Mouse (Mus musculus): ENCODE measurements around the gene Rnf130.

Gene Rnf130

DNA sequence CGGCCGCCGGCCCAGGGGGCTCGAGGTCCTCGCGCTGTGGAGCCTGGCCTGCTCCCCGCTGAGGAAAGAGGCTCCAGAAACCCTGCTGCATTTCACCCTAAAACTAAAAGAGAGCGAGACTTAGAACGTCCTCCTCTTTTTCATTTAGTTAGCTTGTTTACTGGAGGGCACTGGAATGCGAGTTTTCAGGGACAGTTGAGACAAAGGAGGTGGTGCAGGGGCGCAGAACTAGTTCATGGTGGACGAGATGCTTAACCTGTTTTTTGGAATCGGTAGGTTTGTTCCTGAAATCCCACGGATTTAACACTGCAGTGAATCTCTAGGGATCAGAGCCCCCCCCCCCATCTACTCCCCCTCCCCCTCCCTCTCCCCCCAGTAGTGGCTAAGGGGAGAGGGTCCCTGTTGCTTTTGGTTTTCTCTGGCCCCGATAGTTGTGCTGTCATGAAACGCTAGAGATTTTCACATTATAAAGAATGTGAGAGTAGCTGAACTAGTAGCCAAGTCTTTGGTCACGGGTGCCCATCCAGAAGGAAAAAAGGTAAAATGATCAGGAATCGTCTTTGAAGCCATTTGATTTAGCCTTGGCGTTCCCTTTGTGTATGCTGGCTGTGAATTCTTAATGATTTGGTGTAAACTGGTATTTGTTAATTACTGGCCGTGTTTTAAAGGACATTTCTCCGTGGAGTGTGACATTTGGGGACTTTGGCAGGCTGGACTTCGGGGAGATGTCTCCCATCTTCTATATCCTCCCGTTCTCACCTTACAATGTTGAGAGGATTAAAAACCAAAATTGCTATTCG, 775 bp downstream of the Rnf130 start:
- DNase-seq = no peak

DNA sequence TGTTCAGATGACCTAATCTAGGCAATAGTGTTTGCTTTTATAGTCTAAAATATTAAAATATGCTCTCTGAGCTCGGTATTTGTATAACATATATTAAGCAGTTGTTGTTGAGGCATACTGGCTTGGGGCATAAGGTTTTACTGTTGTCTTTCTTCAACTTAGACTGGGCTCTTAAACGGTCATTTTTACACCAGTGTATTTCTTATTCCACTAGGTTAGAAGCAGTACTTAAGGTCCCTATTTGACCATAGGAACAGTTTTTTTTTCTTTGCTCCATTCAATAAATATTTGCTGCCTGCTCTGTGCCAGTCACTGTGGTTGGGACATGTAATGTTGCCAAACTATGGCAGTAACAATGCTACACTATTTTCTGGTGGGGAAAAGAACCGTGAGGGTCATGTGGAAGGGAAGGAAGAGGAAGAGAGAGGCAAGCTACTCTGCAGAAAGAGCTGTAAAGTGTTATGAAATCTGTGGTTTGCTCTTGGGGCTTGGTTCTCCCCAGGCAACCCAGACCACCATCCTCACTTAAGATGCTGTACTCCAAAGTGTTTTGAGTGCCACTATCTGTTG, 1.5 kb downstream of the Rnf130 start:
- no peak for DNase-seq

DNA sequence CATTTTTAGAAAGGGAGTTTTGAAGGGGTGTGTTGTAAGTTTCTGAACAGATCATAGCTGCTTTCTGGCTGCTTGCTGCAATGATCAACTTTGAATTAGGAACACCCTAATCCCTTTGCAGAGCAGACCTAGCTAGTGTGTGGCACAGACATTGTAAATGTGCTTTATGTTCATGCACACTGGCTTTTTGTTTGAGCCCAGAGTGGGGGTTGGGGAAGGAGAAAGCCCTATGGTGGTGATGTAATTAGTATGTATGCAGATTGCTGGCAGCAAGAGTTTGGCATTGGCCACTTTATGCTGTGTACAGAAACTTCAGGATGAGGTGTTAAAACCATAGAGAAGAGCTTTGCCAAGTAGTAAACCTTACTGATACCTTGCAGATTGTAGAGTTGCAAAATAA, 3.3 kb downstream of the Rnf130 start:
- no peak for DNase-seq

DNA sequence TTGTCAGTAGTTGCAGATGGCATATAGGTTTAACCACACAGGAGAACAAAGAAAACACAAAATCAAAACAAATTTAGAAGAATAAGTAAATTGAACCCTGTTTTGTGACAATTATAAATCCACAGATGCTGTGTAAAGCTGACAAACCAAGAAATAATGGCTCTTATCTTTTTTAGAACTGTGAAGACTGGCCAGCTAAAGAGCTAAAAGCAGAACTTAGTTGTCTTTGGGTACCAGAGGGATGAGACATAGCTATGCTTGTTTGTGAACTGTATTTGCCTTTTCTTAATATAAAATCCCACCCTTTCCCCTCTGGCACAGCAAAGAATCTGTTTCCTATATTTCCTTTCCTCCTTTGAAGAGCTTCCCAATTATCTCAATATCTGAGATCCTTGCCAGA, 9.0 kb downstream of the Rnf130 start:
- no peak for DNase-seq

DNA sequence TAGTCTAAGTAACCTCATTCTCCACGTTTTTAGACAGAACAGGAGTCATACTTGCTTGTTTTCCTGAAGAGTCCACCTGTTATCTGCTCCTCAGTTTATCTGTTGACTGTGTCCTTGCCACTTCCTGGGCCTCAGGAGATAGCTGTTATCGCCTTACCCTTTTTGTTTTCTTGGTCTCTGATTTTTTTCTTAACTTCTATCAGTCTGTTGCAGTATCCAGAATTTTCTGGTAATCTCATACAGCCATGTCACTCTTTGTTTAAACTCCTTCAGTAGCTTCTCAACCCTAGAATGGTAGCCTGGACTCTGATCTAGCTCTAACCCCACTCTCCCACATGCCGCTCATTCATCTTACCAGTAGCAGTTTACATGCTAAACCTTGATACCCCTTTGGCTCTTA, 10.6 kb downstream of the Rnf130 start:
- no peak for DNase-seq

DNA sequence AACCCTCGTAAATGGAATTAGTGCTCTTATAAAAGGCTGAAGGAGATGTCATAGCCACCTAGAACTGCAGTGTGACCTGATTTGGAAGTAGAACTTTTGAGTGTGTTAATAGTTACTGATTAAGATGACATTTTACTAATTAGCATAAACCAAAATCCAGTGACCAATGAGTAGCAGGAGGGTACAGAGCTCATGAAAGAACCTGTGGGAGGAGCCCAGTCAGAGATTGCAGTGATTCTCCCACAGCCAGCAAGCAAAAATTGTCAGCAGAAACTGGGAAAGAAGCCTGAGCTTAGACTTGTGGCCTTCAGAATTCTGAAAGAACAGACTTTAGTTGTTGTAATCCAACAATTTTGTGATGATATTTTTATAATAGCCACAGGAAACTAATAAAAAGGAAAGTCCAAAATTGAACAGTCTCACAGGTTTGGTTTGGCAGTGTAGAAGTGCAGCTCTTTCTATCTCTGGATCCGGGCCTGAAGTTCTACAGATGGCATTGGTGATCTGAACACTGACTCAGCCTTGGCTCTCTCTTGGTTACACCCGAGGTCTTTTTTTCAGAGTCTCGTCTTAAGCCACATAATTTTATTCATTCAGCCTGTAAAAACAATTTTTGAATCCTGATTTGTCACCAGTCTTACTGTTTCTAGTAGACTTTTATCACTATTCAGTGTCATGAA, 11.8 kb downstream of the Rnf130 start:
- no peak for DNase-seq

DNA sequence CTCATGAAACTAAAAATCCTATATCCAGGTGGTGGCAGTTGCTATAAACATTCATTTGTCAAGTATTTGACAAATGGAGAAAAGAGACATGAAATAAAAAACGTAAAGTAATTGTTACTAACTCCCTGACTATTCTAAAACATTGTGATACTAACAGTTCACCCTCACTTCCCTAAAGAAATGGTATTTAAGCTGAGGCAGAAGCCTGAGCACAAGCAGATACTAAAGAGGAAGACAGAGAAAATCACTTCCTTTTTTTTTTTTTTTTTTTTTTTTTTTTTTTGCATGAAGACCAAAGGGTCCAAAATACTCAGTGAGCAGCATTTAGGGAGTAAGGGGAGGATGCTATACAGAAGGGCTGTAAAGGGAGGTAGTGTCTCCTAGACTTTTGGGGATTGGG, 13.6 kb downstream of the Rnf130 start:
- DNase-seq = no peak

DNA sequence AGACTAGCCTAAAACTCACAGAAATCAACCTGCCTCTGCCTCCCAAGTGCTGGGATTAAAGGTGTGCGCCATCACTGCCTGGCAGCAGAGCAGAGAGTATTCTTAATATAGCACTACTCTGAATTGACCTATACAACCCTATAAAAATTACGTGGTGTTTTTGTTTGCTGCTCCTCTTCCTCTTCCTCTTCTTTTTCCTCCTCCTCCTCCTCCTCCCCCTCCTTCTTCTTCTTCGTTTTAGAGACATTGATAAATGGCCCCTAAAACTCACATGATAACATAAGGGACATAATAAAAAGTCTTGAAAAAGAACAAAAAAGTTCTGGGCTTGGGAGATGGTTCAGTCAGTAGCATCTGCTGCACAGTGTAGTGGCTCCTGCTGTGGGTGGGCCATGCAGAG, 16.0 kb downstream of the Rnf130 start:
- DNase-seq = no peak

DNA sequence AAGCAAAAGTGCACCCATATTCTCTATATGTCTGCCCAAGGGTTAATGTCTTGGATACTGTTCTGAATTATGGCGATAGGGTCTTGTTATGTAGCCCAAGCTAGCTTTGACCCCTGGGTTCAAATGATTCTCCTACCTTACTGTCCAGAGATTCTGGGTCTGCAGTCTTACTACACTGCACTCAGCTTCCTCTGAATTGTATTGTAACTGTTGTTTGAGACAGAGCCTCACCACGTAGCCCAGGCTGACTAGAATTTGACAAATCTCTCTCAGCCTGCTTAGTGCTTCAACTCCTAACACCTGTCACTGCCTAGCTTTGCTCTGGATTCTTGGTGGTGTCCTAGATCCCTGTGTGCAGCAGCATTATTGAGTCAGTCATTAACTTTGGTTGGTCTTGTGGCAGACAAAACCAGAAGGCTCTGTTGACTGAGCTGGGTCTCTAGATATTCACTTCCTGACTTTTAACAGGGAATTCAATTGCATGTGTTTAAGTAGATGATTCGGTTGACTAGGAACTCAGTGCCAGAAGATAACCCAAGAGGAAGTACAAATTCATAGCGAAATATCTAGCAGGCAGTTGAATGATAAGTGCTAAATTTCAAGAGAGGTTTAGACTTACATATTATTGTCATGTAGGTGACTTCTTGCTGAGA, 17.3 kb downstream of the Rnf130 start:
- DNase-seq = no peak

DNA sequence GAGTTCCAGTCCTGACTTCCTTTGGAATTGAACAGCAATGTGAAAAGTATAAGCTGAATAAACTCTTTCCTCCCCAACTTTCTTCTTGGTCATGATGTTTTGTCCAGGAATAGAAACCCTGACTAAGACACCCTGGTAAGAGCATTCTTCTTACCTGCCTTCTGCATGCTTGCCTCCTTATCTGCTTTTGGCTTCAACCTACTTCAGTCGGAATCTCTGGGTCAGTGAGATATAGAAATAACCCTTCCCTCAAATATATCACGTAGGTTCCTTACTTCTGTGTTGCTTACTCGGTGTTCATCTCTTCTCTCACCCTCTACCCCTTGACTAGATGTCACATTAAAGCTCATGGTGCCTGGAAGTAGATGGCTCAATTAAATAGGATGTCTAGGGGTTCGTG, 19.3 kb downstream of the Rnf130 start:
- DNase-seq = no peak

DNA sequence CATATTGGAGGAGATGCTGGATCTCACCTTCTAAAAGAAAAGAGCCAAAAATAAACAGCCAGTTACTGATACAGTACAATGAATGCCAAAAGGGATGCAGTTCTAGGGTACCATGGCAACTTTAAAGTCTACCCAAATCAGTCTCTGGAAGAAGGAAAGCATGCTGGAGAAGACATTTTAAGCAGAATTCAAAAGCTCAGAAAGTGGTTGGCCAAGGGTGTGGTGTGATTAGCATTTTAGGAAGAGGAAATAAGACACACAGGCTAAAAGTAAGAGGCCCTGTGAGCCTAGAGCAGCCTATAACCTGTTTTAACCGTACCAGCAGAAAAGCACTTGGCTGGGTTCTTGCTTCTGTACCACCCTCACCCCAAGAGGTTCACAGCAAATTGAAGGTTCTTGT, 22.5 kb downstream of the Rnf130 start:
- DNase-seq = no peak

DNA sequence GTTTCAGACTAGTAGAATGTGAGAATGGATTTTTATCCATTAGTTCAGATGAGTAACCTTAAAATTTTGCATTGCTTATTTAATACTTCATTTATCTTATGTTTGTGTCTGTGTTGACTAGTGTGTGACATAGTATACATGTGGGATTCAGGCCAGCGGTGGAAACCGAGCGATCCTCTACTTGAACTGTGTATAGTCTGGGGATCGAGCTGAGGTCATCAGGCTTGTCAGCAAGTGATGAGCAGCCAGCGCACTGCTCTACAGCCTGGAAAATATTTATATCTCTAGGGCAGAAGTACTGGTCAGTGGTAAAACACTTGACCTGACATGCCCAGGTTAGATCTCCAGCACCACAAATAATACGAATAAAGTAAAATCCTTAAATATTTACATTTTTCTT, 23.0 kb downstream of the Rnf130 start:
- DNase-seq = no peak

DNA sequence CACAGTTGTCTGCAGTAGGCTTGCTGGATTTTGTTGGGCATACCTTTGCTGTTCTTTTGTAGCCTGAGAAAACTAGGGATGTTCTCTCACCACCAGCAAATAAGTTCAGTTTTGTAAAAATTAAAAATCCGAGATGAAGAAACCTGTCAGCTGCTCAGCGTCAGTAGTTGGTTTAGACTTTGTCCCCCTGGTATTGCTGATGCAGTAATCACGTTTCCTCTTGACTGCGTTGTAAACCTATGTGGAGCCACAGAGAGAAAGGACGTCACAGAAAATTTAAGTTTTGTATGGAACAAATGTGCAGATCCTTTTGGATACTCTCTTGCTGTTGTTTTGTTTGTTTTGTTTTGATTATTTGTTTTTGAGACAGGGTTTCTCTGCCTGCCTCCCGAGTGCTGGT, 25.2 kb downstream of the Rnf130 start:
- DNase-seq = no peak

DNA sequence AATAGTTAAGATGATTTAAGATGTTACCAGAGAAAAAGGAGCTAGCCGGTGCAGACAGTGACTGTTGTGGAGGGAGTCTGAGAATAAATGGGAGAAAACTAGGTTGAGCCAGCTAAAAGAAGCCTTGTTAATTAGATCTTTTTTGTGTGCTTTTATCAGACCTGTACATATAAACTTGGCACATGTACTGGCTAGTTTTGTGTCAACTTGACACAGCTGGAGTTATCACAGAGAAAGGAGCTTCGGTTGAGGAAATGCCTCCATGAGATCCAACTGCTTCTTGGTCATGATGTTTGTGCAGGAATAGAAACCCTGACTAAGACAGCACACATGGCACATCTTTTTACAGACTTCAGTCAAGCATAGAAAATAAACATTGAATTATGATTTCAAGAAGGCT, 32.6 kb downstream of the Rnf130 start:
- no peak for DNase-seq

DNA sequence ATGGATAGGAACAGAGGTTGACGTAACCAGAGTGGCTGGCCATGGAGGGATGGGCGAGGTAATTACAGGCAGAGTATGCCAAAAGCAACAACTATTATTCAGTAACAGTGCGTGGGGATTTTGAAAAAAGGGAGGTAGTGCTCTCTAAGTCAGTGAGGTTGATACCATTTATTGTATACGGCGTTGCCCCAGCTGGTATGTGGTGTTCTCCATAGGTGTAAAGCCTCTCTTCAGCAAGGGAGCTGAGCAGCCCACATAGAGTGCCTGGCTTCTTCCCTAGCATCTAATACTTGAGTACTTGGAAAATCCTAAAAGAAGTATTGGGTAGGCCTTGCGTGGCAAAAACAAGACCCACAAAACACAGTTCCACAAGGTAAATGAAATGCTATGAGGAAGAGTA, 33.1 kb downstream of the Rnf130 start:
- no peak for DNase-seq

DNA sequence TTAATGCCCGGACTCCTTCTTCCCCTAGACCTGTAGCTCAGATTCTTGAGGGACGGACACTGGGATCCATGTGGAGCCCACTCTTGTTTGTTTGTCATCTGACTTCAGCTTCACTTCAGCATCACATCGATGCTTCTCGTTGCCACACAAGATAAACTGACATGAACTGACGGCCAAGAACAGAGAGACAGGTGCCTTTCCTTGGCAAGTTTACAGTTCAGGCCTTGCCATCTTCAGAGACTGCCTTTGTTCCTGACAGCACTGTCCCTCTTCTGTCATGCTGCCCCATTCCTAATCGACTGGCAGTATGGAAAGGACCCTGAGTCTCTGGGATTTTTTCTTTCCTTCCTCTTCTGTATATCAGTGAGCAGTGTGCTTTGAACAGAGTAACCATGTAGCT, 33.9 kb downstream of the Rnf130 start:
- no peak for DNase-seq

DNA sequence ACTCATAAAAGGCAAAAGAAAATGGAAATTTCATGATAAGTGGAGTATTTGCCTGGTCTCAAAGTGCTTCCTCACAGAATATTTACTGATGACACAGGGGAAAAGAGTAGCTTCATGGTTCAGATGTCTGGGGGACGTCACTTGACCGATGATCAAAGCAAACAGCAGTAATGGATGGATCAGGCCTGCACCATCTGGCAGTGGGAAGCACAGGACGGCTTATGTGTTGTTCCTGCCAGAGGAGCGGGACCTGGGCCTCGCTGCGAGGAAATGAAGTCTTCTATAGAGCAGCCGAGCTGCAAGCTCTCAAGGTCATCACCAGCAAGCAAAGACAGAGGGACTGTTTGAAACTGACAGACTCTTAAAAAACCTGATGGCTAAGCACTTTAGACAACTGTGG, 37.0 kb downstream of the Rnf130 start:
- peak; percentile 23 for DNase-seq

DNA sequence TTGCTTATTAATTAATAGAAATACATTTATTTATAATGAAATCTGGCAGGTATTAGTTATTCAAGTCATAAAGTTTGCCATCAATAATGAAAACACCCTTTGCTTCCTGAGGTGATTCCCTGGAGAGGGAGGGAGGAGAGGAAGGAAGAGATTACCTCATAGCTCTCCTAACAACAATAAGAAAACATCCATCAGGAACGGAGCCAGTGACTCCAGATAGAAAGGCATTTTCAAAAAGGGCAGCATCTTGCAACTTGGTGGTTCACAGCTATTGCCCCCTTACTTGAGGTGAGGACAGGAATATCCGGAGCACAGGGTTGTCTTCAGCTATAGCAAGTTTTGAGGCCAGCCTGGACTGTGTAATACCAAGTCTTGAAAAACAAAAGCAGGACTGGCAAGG, 40.9 kb downstream of the Rnf130 start:
- no peak for DNase-seq

DNA sequence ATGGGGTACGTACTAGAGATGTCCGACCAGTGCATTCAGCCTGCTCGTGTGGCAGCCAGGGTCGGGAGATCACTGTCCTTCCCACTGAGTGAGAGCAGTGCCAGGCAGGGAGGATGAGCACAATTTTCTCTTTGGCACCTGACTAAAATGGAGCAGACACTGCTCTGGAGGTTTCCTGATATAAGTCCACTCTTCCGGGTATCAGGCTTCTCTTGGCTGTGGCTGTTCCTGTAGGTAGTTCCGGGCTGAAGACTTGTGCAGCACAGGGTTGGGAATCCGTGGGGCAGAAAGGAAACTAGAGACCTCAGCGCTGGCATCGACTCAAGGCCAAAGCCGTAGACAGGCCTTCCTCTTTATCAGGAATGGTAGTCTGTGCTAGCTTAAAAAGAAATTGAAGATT, 48.7 kb downstream of the Rnf130 start:
- DNase-seq = peak; percentile 37

DNA sequence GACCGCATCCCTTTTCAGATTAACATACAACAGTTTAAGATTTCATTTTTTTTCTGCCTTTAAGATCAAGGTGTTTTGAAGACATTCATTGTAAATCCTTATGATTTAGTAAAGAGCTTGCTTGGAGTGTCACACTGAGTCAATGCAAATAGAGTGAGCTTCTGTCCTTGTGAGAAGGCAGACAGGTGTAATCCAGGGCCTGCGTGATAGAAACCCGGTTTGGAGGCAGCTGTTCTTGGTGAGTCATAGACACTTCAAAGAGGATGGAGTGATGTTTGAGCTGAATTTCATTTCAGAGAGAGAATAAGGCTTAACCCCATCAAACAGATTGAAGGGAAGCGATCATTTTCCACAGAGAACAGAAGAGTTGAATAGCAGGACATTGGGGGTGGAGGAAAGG, 51.6 kb downstream of the Rnf130 start:
- DNase-seq = no peak

DNA sequence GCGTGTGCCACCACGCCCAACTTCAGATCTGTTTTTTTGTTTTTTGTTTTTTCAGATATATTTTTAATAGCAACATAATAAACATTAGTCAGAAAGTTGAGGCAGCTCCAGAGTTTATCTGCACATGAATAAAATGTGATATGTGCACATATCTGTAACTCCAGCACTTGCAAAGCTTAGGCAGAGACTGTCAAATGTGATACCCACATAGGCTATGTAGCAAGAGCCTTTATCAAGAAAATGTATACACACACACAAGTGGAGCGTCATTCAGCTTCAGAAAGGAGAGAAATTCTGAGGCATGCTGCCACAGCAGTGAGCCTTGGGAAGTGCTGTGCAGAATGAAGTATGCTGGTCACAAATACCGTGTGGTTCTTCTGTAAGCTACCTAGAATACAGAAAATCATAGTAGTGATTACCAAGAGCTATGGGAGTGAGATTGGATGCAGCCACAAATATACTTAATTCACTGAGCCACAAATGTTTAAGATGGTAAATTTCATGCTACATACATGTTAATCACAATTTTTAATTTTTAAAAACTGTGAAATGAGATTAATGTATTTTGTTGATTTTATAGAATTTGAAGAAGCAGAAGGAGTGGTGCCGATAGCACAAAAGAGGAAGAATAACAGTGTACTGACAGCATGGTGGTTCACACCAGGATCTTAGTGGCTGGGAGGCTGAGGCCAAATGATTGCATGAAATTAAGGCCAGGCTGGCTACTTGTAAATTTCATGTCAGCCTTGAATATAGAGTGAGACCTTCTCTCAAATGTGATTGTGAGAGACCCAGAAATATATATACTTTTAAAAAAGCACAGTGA, 56.4 kb downstream of the Rnf130 start:
- no peak for DNase-seq

DNA sequence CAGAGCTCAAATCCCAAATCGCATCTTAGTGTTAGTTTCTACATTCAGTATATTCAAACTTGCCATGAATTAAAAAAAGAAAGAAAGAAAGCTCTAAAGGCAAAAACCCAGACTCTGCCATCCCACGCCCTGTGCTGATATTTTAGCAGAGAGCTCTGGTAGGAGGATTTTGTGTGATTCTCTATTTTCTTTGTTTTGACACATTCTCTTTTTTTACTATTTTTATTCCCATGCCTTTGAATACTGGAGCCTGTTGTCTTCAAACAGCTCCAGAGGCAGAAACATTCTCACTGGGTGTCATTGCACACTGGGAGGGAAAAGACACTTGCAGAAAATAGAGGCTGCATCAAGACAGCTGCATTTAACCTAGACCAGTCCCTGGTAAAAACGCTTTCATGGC, 61.1 kb downstream of the Rnf130 start:
- no peak for DNase-seq

DNA sequence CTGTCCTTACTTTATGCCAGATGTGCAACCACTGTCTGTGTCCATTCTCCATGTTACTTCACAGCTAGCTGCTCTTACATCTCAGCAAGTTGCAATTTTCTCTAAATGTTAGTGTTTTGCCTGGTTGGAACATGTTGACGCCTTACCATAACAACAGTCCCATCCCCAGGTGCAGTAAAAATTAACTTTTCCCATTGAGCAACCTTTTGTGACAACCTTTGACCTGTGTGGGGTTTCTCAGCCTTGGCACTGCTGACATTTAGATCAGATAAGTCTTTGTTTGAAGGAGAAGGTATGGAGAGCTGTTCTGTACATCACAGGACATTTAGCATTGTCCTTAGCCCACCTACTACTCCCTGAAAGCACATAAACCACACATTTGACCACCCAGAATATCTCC, 64.7 kb downstream of the Rnf130 start:
- no peak for DNase-seq
